17 mouse cellular contexts compared by ENCODE assay signal in genomic region chr8:120496478-120496877, GRCm38 (mm10).
DNase-seq lines count a peak whose midpoint lies in the region; ATAC-seq and TF ChIP-seq lines count a peak whose summit lies in the region.
"Had no signal": no experiment of that assay in that cellular context is flagged by ENCODE, and none has a peak within 500 bp of the region (broad histone marks: within the 10 kb centered on the region; RNA-seq: fewer than 3 reads in every experiment).

No protein-coding gene starts in this region.

- ATAC-seq in megakaryocyte, adult 5-6 weeks (ENCODE audit: poor library complexity, severe bottlenecking), result no peak
- ATAC-seq in liver, embryonic 15.5 days (ENCODE audit: insufficient read depth), result no peak
- ATAC-seq: CD4-positive, CD25-positive, alpha-beta regulatory T cell, adult 4 months; intestine, embryonic 15.5 days; lung, postnatal 0 days had no signal

- no peak for TF ChIP-seq CTCF in gastrocnemius, adult 2 months (IDR thresholded peaks at IDR 0.05)

- peaks cover 100% of the 10 kb centered on the region for H3K4me1 ChIP-seq in megakaryocyte, embryonic 14.5 days
- peaks cover 100% of the 10 kb centered on the region for H3K4me1 ChIP-seq in liver, embryonic 15.5 days (replicated peaks)

- peak overlapping the region; percentile 91; the same call in 1 of the 2 replicates for H3K27ac ChIP-seq in gastrocnemius, adult 2 months
- peak overlapping the region; percentile 89 for H3K27ac ChIP-seq in liver, embryonic 15.5 days (replicated peaks)
- H3K27ac ChIP-seq: embryonic facial prominence, embryonic 12.5 days; intestine, embryonic 15.5 days; kidney, postnatal 0 days had no signal

- H3K36me3 ChIP-seq in megakaryocyte, embryonic 14.5 days (replicated peaks; ENCODE audit: low read length), result peaks cover 95% of the 10 kb centered on the region
- H3K36me3 ChIP-seq in liver, embryonic 15.5 days (replicated peaks), result peaks cover 11% of the 10 kb centered on the region; the same call in 1 of the 2 replicates
- H3K36me3 ChIP-seq: embryonic facial prominence, embryonic 12.5 days; intestine, embryonic 15.5 days had no signal

- H3K9me3 ChIP-seq in megakaryocyte, embryonic 14.5 days, result no peaks in the 10 kb centered on the region
- H3K9me3 ChIP-seq in liver, embryonic 15.5 days (replicated peaks), result no peaks in the 10 kb centered on the region
- H3K9me3 ChIP-seq: embryonic facial prominence, embryonic 12.5 days; intestine, embryonic 15.5 days had no signal

- peak overlapping the region; percentile 35 for H3K4me2 ChIP-seq in liver, embryonic 15.5 days
- H3K4me2 ChIP-seq: embryonic facial prominence, embryonic 12.5 days; intestine, embryonic 15.5 days had no signal

- intact Hi-C loops in gastrocnemius, adult 2 months (cut with DNase I), result no loop called here

- no peak overlapping the region for H3K4me3 ChIP-seq in gastrocnemius, adult 2 months
- H3K4me3 ChIP-seq in megakaryocyte, embryonic 14.5 days (replicated peaks), result peak overlapping the region; percentile 85
- H3K4me3 ChIP-seq in liver, embryonic 15.5 days (replicated peaks), result no peak overlapping the region
- H3K4me3 ChIP-seq: embryonic facial prominence, embryonic 12.5 days; intestine, embryonic 15.5 days had no signal

- WGBS in liver, embryonic 15.5 days (ENCODE audit: insufficient replicate concordance), result 90% methylated on average over 15 of the region's 15 CpGs

- H3K9ac ChIP-seq in liver, embryonic 15.5 days, result no peak overlapping the region
- H3K9ac ChIP-seq: embryonic facial prominence, embryonic 12.5 days; intestine, embryonic 15.5 days had no signal

- DNase-seq in gastrocnemius, adult 2 months, result peak; percentile 17
- no peak for DNase-seq in gastrocnemius, adult 8-10 months (ENCODE audit: low spot score in 2 of 2)
- DNase-seq in R1 (ENCODE audit: low read depth, low spot score), result peak; percentile 85
- no peak for DNase-seq in adrenal gland, postnatal 14 days
- DNase-seq: adrenal gland, postnatal 36 days; gastrocnemius, postnatal 14 days; heart, postnatal 36 days; right cerebral cortex, postnatal 4 days; thymus, adult 2 months had no signal

- no peaks in the 10 kb centered on the region for H3K27me3 ChIP-seq in megakaryocyte, embryonic 14.5 days (replicated peaks)
- H3K27me3 ChIP-seq in liver, embryonic 15.5 days, result no peaks in the 10 kb centered on the region
- H3K27me3 ChIP-seq: embryonic facial prominence, embryonic 12.5 days; intestine, embryonic 15.5 days had no signal

Comparison
In these comparisons a context has a peak if more than half of its experiments do, and no peak if none do; other contexts are left out.
1. DNase-seq: peak in gastrocnemius, adult 2 months (single experiment) and R1 (single experiment); none in gastrocnemius, adult 8-10 months (0 of 2) and adrenal gland, postnatal 14 days (single experiment).